Mouse (Mus musculus) lung, postnatal 0 days (tissue): ENCODE results near the gene Ankrd6. TPM values are rescaled to one million over a fixed set of nuclear protein-coding genes. Genes with fewer than 3 reads are reported as not detected.
A peak's percentile ranks its signal among the peaks of the same experiment; 100 is the strongest.

Experiments
- ATAC-seq: fragments of 200-750 bp; cut with Nextera tagmentation; 2 replicates; pipeline ENCODE4 v1.8.0; 2017; ENCODE audit warnings: moderate library complexity
- DNase-seq: peaks from one replicate; pipeline ENCODE4 v3.0.0-alpha.2; 2016; ENCODE audit warnings: low spot score
- H3K27ac ChIP-seq: fragments of 300-500 bp; sonication (generic); 2 replicates; pipeline ENCODE4 v1.5.1; 2014; ENCODE audit warnings: antibody characterized with exemption, mild to moderate bottlenecking, low read length, mixed read lengths
- H3K27me3 ChIP-seq: fragments of 300-500 bp; sonication (generic); replicated peaks from 2 replicates; pipeline ENCODE4 v1.6.1; 2014; ENCODE audit warnings: low read length, mixed read lengths; ENCODE audit not compliant: insufficient read depth
- H3K36me3 ChIP-seq: fragments of 300-500 bp; sonication (generic); 2 replicates; pipeline ENCODE4 v1.6.1; 2014; ENCODE audit warnings: low read length, mixed read lengths; ENCODE audit not compliant: insufficient read depth
- H3K4me1 ChIP-seq: fragments of 300-500 bp; sonication (generic); 2 replicates; pipeline ENCODE4 v1.6.1; 2014; ENCODE audit warnings: antibody characterized with exemption, low read depth, low read length, mixed read lengths; ENCODE audit not compliant: insufficient read depth
- H3K4me2 ChIP-seq: fragments of 300-500 bp; sonication (generic); replicated peaks from 2 replicates; pipeline ENCODE4 v1.6.1; 2014; ENCODE audit warnings: low read depth, mild to moderate bottlenecking, low read length, moderate library complexity, mixed read lengths
- H3K4me3 ChIP-seq: fragments of 300-500 bp; sonication (generic); 2 replicates; pipeline ENCODE4 v1.5.1; 2014; ENCODE audit warnings: low read depth, low read length
- H3K9ac ChIP-seq: fragments of 300-500 bp; sonication (generic); replicated peaks from 2 replicates; pipeline ENCODE4 v1.6.1; 2014; ENCODE audit warnings: low read depth, mild to moderate bottlenecking
- H3K9me3 ChIP-seq: fragments of 300-500 bp; sonication (generic); 2 replicates; pipeline ENCODE4 v1.6.1; 2016; ENCODE audit warnings: low read length, mixed read lengths
- CTCF ChIP-seq: IDR thresholded peaks from 2 replicates; pipeline ENCODE4 v1.5.1; 2016; ENCODE audit warnings: antibody characterized with exemption, mild to moderate bottlenecking
- EP300 ChIP-seq: IDR thresholded peaks from 2 replicates; pipeline ENCODE4 v1.6.1; 2016; ENCODE audit warnings: antibody characterized with exemption, mild to moderate bottlenecking, control low read depth
- WGBS: fragments of 180-500 bp; shearing (Covaris S2); extraction: QIAGEN DNeasy Blood & Tissue Kit; methylation state at CpG from one replicate; pipeline ENCODE4 v1.1.7; 2014; 5-methylcytosine and 5-hydroxymethylcytosine counted together
- polyA plus RNA-seq: library from polyadenylated mRNA; unstranded; fragments of >200 nt; fragmentation: Nextera tagmentation; extraction: Ambion mirVana; gene quantifications from 2 replicates; pipeline ENCODE4 v1.2.1, GENCODE M21; 2015

The Ankrd6 gene
- polyA plus RNA-seq, 1 experiment from 2014 or later = 1.2 TPM

- 68% methylated on average over 4 of the region's 4 CpGs for WGBS
- ATAC-seq (no peak), DNase-seq (no peak)
- Histone ChIP-seq H3K27me3 (no peaks in the 10 kb centered on the region), H3K4me2 (no peak overlapping the region), H3K9ac (no peak overlapping the region), H3K27ac (no peak overlapping the region), H3K4me3 (no peak overlapping the region), H3K4me1 (no peaks in the 10 kb centered on the region), H3K36me3 (no peaks in the 10 kb centered on the region), H3K9me3 (no peaks in the 10 kb centered on the region)
- TF ChIP-seq EP300 = no peak
- no peak for TF ChIP-seq CTCF
Measured at GRCm38 (mm10) chr4:32940984-32941383, 9.7 kb downstream of the Ankrd6 start.

DNA sequence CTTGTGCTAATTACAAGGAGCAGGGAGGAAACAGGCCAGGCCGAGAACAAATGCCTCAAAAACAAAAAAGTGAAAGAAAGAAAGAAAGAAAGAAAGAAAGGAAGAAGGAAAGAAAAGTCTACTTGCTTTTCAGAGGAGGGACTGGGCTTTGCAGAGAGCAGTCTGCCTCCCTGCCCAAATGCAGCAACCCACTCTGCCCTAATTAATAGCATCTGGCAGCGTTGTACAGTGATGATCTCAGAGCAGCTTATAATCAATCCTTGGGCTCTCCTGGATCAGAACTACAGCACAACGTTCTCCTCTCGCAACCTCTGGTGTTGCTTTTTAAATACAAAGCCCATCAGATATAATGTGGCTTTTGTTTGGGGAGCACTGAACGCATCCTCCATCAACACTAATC lies 10.7 kb downstream of the Ankrd6 start:
- no peak overlapping the region for H3K27ac ChIP-seq
- H3K9me3 ChIP-seq = no peaks in the 10 kb centered on the region
- TF ChIP-seq CTCF = no peak
- DNase-seq = no peak
- no peaks in the 10 kb centered on the region for H3K4me1 ChIP-seq
- H3K9ac ChIP-seq = no peak overlapping the region
- H3K36me3 ChIP-seq = no peaks in the 10 kb centered on the region
- ATAC-seq = no peak
- 71% methylated on average over 5 of the region's 5 CpGs for WGBS
- H3K4me3 ChIP-seq = no peak overlapping the region
- no peaks in the 10 kb centered on the region for H3K27me3 ChIP-seq
- no peak overlapping the region for H3K4me2 ChIP-seq

- Histone ChIP-seq H3K9me3 (no peaks in the 10 kb centered on the region), H3K4me2 (no peak overlapping the region), H3K4me3 (no peak overlapping the region), H3K27ac (no peak overlapping the region), H3K36me3 (no peaks in the 10 kb centered on the region), H3K4me1 (no peaks in the 10 kb centered on the region), H3K27me3 (no peaks in the 10 kb centered on the region), H3K9ac (no peak overlapping the region)
- TF ChIP-seq CTCF (no peak), EP300 (no peak)
- DNase-seq (no peak), ATAC-seq (no peak)
- WGBS = 48% methylated on average over 4 of the region's 4 CpGs
Measured at GRCm38 (mm10) chr4:32939521-32939920, 11.1 kb downstream of the Ankrd6 start.

DNA sequence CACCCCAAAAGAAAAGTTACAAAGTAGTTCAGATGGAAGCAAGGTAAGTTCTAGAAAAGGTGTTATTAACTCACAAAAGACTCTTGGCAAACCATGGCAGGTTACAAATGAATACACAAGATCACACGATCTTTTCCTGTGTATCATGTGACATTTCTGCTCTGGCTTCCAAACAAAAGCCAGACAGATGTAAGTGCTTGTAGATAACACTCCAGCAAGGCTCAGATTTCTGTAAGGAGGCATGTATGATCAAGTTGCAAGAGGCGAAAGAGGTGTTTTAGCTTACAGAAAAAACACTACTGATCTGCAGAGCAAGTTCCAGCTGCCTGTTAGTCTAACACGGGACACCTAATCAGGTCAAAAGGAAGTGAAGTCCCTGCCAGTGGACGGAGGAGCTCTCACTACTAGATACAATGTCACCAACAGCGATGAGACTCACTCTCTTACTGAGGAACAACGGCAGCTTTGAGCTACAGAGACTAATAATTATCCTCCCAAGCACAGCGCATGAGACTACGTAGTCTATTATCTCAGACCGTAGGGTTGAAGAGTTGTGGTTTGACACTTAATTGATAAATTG lies 13.8 kb downstream of the Ankrd6 start:
- WGBS = 14% methylated on average over 9 of the region's 9 CpGs
- Histone ChIP-seq H3K36me3 (no peaks in the 10 kb centered on the region), H3K9ac (no peak overlapping the region), H3K27ac (no peak overlapping the region), H3K4me2 (0 out of 2 replicates have a peak overlapping the region, but pooled peaks have one; percentile 14), H3K27me3 (no peaks in the 10 kb centered on the region), H3K4me1 (no peaks in the 10 kb centered on the region), H3K4me3 (no peak overlapping the region), H3K9me3 (no peaks in the 10 kb centered on the region)
- TF ChIP-seq CTCF (no peak), EP300 (no peak)
- ATAC-seq (peak; percentile 19; the same call in 1 of the 2 replicates), DNase-seq (peak; percentile 34)

GRCm38 (mm10) chr4:32932056-32932455 lies 18.6 kb downstream of the Ankrd6 start:
- 60% methylated on average over 9 of the region's 9 CpGs for WGBS
- no peak overlapping the region for H3K4me2 ChIP-seq

DNA sequence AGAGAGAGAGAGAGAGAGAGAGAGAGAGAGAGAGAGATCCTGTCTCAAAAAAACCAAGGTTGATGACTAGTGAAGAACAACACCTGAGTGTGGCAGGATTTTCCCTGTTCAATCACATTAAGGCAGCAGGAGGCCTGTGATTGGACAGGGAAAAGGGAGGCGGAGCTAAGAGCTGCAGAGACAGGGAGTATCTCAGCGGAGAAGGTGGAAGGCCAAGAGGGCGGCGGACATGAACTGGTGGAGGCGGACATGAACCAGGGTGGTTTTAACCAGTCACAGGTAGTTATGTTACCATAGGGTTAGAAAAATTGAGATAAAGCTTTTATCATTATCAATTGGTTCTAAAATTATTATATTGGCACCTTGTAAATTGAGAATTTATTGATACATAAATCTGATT lies 20.9 kb downstream of the Ankrd6 start:
- Histone ChIP-seq H3K4me1 (no peaks in the 10 kb centered on the region), H3K9me3 (no peaks in the 10 kb centered on the region), H3K9ac (no peak overlapping the region), H3K4me2 (no peak overlapping the region), H3K27me3 (no peaks in the 10 kb centered on the region), H3K36me3 (no peaks in the 10 kb centered on the region), H3K27ac (no peak overlapping the region), H3K4me3 (no peak overlapping the region)
- no peak for ATAC-seq
- no peak for TF ChIP-seq EP300
- TF ChIP-seq CTCF = no peak
- 93% methylated on average over 5 of the region's 5 CpGs for WGBS
- DNase-seq = no peak

More at GRCm38 (mm10) chr4:32932056-32932455, 18.6 kb downstream of the Ankrd6 start:
- Histone ChIP-seq H3K27ac (no peak overlapping the region), H3K4me1 (no peaks in the 10 kb centered on the region), H3K36me3 (no peaks in the 10 kb centered on the region), H3K27me3 (no peaks in the 10 kb centered on the region), H3K4me3 (no peak overlapping the region), H3K9me3 (no peaks in the 10 kb centered on the region), H3K9ac (no peak overlapping the region)
- ATAC-seq (no peak), DNase-seq (no peak)
- TF ChIP-seq CTCF = no peak
- no peak for TF ChIP-seq EP300
